Mouse (Mus musculus): Measurements from ENCODE around the gene Prkar2b. TPM values are rescaled to one million over a fixed set of nuclear protein-coding genes. Genes with fewer than 3 reads are reported as not detected.
A peak's percentile ranks its signal among the peaks of the same experiment; 100 is the strongest.

The Prkar2b gene
- 36.2 and 50.5 TPM in 2 replicates for polyA plus RNA-seq (2011; ENCODE audit: insufficient read length, low read depth, missing spikeins)

GRCm38 (mm10) chr12:32061090-32061930 lies at the start of gene Prkar2b:
Gene Prkar2b (minus strand): TSS chr12:32061296.
- peaks cover 8% of the 10 kb centered on the region for H3K4me1 ChIP-seq (ENCODE audit: control insufficient read depth, insufficient read depth, low read length)
- TF ChIP-seq CTCF (IDR thresholded peaks at IDR 0.05; ENCODE audit: borderline replicate concordance, insufficient read depth, low read length) = no peak
- peak; percentile 82 for TF ChIP-seq POLR2A (IDR thresholded peaks at IDR 0.05; ENCODE audit: low read depth, low read length)
- H3K27ac ChIP-seq (ENCODE audit: insufficient read depth, low read length) = peak within 1 kb of the TSS; percentile 59
- H3K4me3 ChIP-seq (ENCODE audit: insufficient read depth, low read length) = peak within 1 kb of the TSS; percentile 68

GRCm38 (mm10) chr12:32109201-32109600 lies 48.1 kb upstream of the Prkar2b start:
- H3K27ac ChIP-seq (ENCODE audit: insufficient read depth, low read length) = no peak overlapping the region
- no peak for TF ChIP-seq CTCF (IDR thresholded peaks at IDR 0.05; ENCODE audit: borderline replicate concordance, insufficient read depth, low read length)
- no peak for TF ChIP-seq POLR2A (IDR thresholded peaks at IDR 0.05; ENCODE audit: low read depth, low read length)

DNA sequence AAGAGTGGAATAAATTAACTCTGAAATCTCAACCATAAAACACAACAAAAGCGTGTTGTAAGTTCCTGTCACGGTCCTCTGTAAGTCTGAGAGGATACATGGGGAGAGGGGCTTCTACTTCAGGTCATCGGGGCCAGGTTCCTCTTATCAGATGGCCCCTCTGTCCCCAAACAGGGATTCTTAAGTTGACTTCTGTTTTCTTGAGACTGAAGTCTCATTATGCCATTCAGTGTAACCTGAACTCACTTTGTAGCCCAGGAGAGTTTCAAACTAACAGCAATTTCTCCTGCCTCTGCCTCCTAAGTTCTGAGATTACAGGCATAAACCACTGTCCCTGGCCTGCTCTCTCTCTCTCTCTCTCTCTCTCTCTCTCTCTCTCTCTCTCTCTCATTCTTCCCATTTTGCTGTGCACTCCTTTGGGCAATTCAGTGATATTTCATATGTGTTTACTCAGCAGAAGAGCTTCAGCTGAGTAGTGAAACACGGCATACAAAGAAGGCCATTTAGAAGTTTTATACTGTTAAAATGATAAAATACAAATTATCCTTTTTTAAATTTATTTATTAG lies 43.9 kb upstream of the Prkar2b start:
- TF ChIP-seq POLR2A (IDR thresholded peaks at IDR 0.05; ENCODE audit: low read depth, low read length) (no peak), CTCF (IDR thresholded peaks at IDR 0.05; ENCODE audit: borderline replicate concordance, insufficient read depth, low read length) (no peak)
- H3K4me1 ChIP-seq (ENCODE audit: control insufficient read depth, insufficient read depth, low read length) = peaks cover 6% of the 10 kb centered on the region; the same call in 1 of the 2 replicates
- no peak overlapping the region for H3K27ac ChIP-seq (ENCODE audit: insufficient read depth, low read length)
- H3K4me3 ChIP-seq (ENCODE audit: insufficient read depth, low read length) = no peak overlapping the region

More at GRCm38 (mm10) chr12:32109201-32109600, 48.1 kb upstream of the Prkar2b start:
- Histone ChIP-seq H3K4me1 (ENCODE audit: control insufficient read depth, insufficient read depth, low read length) (peaks cover 6% of the 10 kb centered on the region; the same call in 1 of the 2 replicates), H3K4me3 (ENCODE audit: insufficient read depth, low read length) (no peak overlapping the region)

GRCm38 (mm10) chr12:32104451-32104862 lies 43.4 kb upstream of the Prkar2b start:
- H3K4me1 ChIP-seq (ENCODE audit: control insufficient read depth, insufficient read depth, low read length) = peaks cover 5% of the 10 kb centered on the region; the same call in 1 of the 2 replicates
- no peak for TF ChIP-seq POLR2A (IDR thresholded peaks at IDR 0.05; ENCODE audit: low read depth, low read length)
- no peak for TF ChIP-seq CTCF (IDR thresholded peaks at IDR 0.05; ENCODE audit: borderline replicate concordance, insufficient read depth, low read length)
- H3K4me3 ChIP-seq (ENCODE audit: insufficient read depth, low read length) = no peak overlapping the region
- H3K27ac ChIP-seq (ENCODE audit: insufficient read depth, low read length) = no peak overlapping the region

DNA sequence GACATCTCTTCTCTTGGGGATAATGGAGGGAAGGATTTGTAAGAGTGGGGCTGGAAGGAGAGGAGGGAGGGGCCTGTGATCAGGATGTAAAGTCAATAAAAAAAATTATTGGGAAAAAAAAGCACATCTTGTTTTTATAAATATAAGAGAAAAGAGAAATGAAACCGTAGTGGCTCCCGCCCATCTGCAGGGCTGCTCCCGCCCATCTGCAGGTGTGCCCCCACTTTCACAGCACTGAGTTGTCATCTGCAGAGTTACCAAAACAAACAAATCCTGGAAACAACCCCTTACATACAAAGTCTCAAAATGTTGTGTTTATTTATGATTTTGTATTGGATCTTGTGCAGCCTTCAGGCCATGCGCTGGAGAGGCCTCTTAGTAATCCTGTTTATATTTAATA lies 40.2 kb upstream of the Prkar2b start:
- peaks cover 3% of the 10 kb centered on the region; the same call in 1 of the 2 replicates for H3K4me1 ChIP-seq (ENCODE audit: control insufficient read depth, insufficient read depth, low read length)
- no peak overlapping the region for H3K4me3 ChIP-seq (ENCODE audit: insufficient read depth, low read length)
- H3K27ac ChIP-seq (ENCODE audit: insufficient read depth, low read length) = no peak overlapping the region
- TF ChIP-seq CTCF (IDR thresholded peaks at IDR 0.05; ENCODE audit: borderline replicate concordance, insufficient read depth, low read length) = no peak
- TF ChIP-seq POLR2A (IDR thresholded peaks at IDR 0.05; ENCODE audit: low read depth, low read length) = no peak

- H3K4me3 ChIP-seq (ENCODE audit: insufficient read depth, low read length) = no peak overlapping the region
- peaks cover 11% of the 10 kb centered on the region for H3K4me1 ChIP-seq (ENCODE audit: control insufficient read depth, insufficient read depth, low read length)
- TF ChIP-seq CTCF (IDR thresholded peaks at IDR 0.05; ENCODE audit: borderline replicate concordance, insufficient read depth, low read length) = no peak
- TF ChIP-seq POLR2A (IDR thresholded peaks at IDR 0.05; ENCODE audit: low read depth, low read length) = no peak
- H3K27ac ChIP-seq (ENCODE audit: insufficient read depth, low read length) = peak overlapping the region; percentile 90
Observed at GRCm38 (mm10) chr12:32099686-32100206, 38.6 kb upstream of the Prkar2b start.

DNA sequence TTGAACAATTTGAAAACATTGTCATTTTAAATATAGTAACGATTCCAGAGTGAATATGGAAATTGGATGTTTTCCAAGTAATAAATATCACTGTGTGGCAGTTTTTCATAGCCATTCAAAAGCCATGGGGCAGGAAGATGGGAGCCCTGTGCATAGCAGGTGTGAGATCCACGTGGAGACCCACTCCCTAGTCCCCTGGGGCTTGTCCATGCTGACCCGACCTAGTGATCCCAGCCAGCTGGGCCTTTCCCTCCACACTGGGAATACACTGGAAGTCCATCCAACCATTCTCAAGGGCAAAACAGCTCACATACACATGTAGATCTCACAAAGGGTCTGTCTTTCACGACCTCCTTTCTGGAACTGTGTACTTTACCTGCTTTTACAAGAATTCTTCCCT lies 37.5 kb upstream of the Prkar2b start:
- Histone ChIP-seq H3K4me1 (ENCODE audit: control insufficient read depth, insufficient read depth, low read length) (peaks cover 16% of the 10 kb centered on the region), H3K27ac (ENCODE audit: insufficient read depth, low read length) (no peak overlapping the region), H3K4me3 (ENCODE audit: insufficient read depth, low read length) (no peak overlapping the region)
- TF ChIP-seq POLR2A (IDR thresholded peaks at IDR 0.05; ENCODE audit: low read depth, low read length) (no peak), CTCF (IDR thresholded peaks at IDR 0.05; ENCODE audit: borderline replicate concordance, insufficient read depth, low read length) (no peak)

DNA sequence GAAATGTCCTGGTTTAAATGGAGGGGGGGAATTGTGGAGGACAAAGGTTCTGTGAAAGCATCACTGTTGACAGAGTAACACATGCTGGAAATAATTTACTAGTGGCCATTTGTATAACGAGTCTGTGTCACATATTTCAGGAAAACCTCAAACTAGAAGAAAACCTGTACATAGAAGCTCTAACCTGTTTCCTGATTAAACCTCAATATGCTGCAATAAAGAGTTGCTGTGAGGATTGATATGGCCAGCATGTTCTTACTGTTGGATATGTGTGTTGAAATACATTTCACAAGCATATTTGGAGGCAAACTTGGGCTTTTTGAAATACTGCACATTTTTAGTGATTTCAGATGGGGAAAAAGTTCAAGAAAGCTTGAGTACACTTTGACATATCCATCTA lies 36.0 kb upstream of the Prkar2b start:
- TF ChIP-seq POLR2A (IDR thresholded peaks at IDR 0.05; ENCODE audit: low read depth, low read length) (no peak), CTCF (IDR thresholded peaks at IDR 0.05; ENCODE audit: borderline replicate concordance, insufficient read depth, low read length) (no peak)
- Histone ChIP-seq H3K27ac (ENCODE audit: insufficient read depth, low read length) (no peak overlapping the region), H3K4me1 (ENCODE audit: control insufficient read depth, insufficient read depth, low read length) (peaks cover 16% of the 10 kb centered on the region), H3K4me3 (ENCODE audit: insufficient read depth, low read length) (no peak overlapping the region)

- Histone ChIP-seq H3K27ac (ENCODE audit: insufficient read depth, low read length) (peak overlapping the region; percentile 89), H3K4me3 (ENCODE audit: insufficient read depth, low read length) (no peak overlapping the region), H3K4me1 (ENCODE audit: control insufficient read depth, insufficient read depth, low read length) (peaks cover 13% of the 10 kb centered on the region)
- no peak for TF ChIP-seq CTCF (IDR thresholded peaks at IDR 0.05; ENCODE audit: borderline replicate concordance, insufficient read depth, low read length)
- TF ChIP-seq POLR2A (IDR thresholded peaks at IDR 0.05; ENCODE audit: low read depth, low read length) = no peak
Observed at GRCm38 (mm10) chr12:32095164-32095563, 34.1 kb upstream of the Prkar2b start.
